Mouse (Mus musculus) gastrocnemius, adult 2 months (tissue): ENCODE data around the gene Cotl1. TPM values are rescaled to one million over a fixed set of nuclear protein-coding genes. Genes with fewer than 3 reads are reported as not detected.
A peak's percentile ranks its signal among the peaks of the same experiment; 100 is the strongest.
"Not testable (repeated sequence)": the region's sequence is repeated elsewhere in the genome, so short reads cannot be mapped to it uniquely, and the experiment has no call there.

Experiments used
- DNase-seq: peaks from one replicate; pipeline ENCODE4 v3.0.0; 2022
- H3K27ac ChIP-seq: fragments of 200-600 bp; 2 replicates; pipeline ENCODE4 v1.8.1; 2022; ENCODE audit warnings: mild to moderate bottlenecking
- H3K4me3 ChIP-seq: fragments of 200-600 bp; 2 replicates; pipeline ENCODE4 v1.8.1; 2022; ENCODE audit warnings: mild to moderate bottlenecking, moderate library complexity
- CTCF ChIP-seq: fragments of 200-600 bp; IDR thresholded peaks from 2 replicates; pipeline ENCODE4 v1.8.1; 2022; ENCODE audit warnings: antibody characterized with exemption, mild to moderate bottlenecking, moderate library complexity
- intact Hi-C: fragments of 180-260 bp; cut with DNase I; formaldehyde crosslinking; loops from one replicate; pipeline ENCODE4 v1.15.1; 2025
- total RNA-seq, 2 experiments: library from RNA; stranded (reverse); gene quantifications; 2 replicates each; pipeline ENCODE4 v1.2.3; 2021

Cotl1 gene
- total RNA-seq, 2 experiments from 2014 or later, result 3.2 to 7.4 TPM

GRCm38 (mm10) chr8:119855656-119856055 is 15.3 kb upstream of the Cotl1 start:
- intact Hi-C loops, result no loop called here
- Histone ChIP-seq H3K4me3 (no peak overlapping the region), H3K27ac (peak overlapping the region; percentile 51)
- DNase-seq, result peak; percentile 85
- peak; percentile 58 for TF ChIP-seq CTCF

DNA sequence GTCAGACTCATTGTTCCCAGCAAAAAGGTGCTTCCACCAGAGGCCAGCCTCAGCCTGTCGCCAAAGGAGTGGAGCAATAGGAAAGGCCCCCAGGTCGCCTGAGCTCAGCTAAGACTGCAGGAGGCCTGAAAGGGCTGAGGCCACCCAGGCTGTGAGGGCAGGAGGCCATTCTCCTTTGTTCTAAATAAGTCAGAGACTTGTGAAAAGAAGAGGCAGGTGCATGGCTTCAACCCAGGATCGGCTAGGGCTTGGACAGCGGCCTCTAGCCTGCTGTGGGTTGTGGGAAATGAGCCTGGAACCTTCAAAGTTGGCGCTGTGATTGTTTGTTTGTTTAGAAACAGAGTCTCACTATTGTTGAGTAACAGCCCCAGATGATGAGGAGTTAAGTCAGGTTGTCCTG is 13.7 kb upstream of the Cotl1 start:
- no peak for TF ChIP-seq CTCF
- DNase-seq, result peak; percentile 54
- intact Hi-C loops, result no loop called here
- peak overlapping the region; percentile 31 for H3K27ac ChIP-seq
- H3K4me3 ChIP-seq, result no peak overlapping the region

- no peak for TF ChIP-seq CTCF
- no peak overlapping the region for H3K27ac ChIP-seq
- no peak for DNase-seq
- H3K4me3 ChIP-seq, result no peak overlapping the region
- intact Hi-C loops, result no loop called here
Observed at GRCm38 (mm10) chr8:119853521-119853920, 13.2 kb upstream of the Cotl1 start.

GRCm38 (mm10) chr8:119847232-119847922 is 7.0 kb upstream of the Cotl1 start:
- TF ChIP-seq CTCF, result no peak
- Histone ChIP-seq H3K27ac (no peak overlapping the region), H3K4me3 (no peak overlapping the region)
- no peak for DNase-seq
- intact Hi-C loops, result no loop called here

DNA sequence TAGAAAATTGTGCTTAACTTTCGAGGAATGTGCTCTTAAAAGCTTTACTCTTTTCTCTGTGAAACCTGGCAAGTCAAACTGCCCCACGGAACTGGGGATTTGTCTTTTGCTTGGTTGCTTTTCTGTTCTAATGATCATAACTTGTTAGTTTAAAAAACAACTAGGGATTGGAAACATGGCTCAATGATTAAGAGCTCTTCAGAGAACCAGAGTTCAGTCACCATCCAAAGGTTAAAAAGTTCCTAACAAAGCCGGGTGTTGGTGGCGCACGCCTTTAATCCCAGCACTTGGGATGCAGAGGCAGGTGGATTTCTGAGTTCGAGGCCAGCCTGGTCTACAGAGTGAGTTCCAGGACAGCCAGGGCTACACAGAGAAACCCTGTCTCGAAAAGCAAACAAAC is 5.4 kb upstream of the Cotl1 start:
- H3K4me3 ChIP-seq, intact Hi-C loops, DNase-seq, H3K27ac ChIP-seq: not testable (repeated sequence)

- TF ChIP-seq CTCF, result no peak
- intact Hi-C loops, result no loop called here
- DNase-seq, result peak; percentile 13
- H3K4me3 ChIP-seq, result no peak overlapping the region
- no peak overlapping the region for H3K27ac ChIP-seq
Observed at GRCm38 (mm10) chr8:119844577-119844976, 4.2 kb upstream of the Cotl1 start.

- DNase-seq, result peak; percentile 81
- H3K27ac ChIP-seq, result no peak overlapping the region
- H3K4me3 ChIP-seq, result no peak overlapping the region
- intact Hi-C loops, result loop anchor here (1.0 to 2.0 kb wide), 2 partner anchors 61 to 145 kb away; no protein-coding TSS in a partner anchor
- peak; percentile 92 for TF ChIP-seq CTCF
Observed at GRCm38 (mm10) chr8:119843444-119843843, 3.1 kb upstream of the Cotl1 start.

DNA sequence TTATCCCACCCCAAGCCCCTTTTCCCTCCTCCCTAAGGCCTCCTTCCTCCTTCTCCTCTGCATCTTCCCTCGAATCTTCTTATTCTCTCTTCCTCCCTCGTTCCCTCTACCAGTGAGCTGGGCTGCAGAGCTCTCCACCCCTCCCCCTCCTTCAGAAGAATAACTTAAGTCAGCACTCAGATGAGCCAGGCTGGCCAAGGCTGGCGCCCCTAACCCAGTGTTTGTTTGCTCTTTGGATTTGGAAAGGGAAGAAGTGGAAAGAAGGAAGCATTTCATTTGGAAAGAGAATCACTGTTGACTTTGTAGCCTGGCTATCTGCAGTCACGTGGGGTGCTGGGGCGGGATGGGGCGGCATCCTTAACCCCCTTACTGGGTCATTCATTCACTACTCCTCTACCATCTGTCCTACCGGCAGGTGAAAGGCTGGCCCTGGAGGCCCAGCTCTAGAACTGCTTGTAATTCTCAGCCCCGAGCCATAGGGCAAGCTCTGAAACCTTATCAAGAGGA is 614 bp upstream of the Cotl1 start:
- Histone ChIP-seq H3K27ac (peak overlapping the region; percentile 88), H3K4me3 (peak overlapping the region; percentile 81)
- DNase-seq, result no peak
- intact Hi-C loops, result no loop called here
- TF ChIP-seq CTCF, result no peak

DNA sequence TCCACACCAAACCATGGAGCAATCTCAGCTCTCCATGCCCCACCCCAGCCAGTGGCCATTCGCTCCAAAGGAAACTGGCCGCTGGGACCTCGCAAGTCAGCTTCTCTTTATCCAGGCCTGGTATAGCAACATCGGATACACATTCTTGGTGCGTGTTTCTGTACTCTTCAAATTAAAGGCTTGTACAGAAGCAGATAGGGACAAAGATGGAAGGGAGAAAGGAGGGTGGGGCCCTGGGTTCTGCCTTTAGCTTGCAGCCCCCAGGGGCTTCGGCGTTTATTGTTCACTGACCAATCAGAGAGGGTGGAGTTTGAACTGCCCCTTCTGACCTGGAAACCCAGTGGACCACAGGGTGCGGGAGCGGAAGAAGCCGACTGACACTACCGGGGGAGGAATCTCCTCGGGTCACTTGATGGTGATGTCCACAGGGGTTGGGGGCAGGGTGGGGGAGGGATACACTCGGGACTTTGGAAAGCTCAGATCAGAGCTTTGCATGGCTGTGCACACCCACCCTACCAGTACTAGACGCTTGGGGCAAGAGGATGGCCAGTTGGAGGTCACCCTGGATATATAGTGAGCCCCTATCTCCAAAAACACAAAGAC is 824 bp downstream of the Cotl1 start:
- H3K27ac ChIP-seq, result peak overlapping the region; percentile 88
- peak; percentile 53 for DNase-seq
- H3K4me3 ChIP-seq, result peak overlapping the region; percentile 81
- intact Hi-C loops, result loop anchor here (5.0 kb wide), 1 partner anchor 42 kb away; no protein-coding TSS in a partner anchor
- TF ChIP-seq CTCF, result no peak

GRCm38 (mm10) chr8:119838983-119839340 is 1.4 kb downstream of the Cotl1 start:
- intact Hi-C loops, result loop anchor here (5.0 kb wide), 1 partner anchor 42 kb away; no protein-coding TSS in a partner anchor
- no peak for TF ChIP-seq CTCF
- no peak for DNase-seq
- H3K4me3 ChIP-seq, result peak overlapping the region; percentile 81
- H3K27ac ChIP-seq, result peak overlapping the region; percentile 88

DNA sequence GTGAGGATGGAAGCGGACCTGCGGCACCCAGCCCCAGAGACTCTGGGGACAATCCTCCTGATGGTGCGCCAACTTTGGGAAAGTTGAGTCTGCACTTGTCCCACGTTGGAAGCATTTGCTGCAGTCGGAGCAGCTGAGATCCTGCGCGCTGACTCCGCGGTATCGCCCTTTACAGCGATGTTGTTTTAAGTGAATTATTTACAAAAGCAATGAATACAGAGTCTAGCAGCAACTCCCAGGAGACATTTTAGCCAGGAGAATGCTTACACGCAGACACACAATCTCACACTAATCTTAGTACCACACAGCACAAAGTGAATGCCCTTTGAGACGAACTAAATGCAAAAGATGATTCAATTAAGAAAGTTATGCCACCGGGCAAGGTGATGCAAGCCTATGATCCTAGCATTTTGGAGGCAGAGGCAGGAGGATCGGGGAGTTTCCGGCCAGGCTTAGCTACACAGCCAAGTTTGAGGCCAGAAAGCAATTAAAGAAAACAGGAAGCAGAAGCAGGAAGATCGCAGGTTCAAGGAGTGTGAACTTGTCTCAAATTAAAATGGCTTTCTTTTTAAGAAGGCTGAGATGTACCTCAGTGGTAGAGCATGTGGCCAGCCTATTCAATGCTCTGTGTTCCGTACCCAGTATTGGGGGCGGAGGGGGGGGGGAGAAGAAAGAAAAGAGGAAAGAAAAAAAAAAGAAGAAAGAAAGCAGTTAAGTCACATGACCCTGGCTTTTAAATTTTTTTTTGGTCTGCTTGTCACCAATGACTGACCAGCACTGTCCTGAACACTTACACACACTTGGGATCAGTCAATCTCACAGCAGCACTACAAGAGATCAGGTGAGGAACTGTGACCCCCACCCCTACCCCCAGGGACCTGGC is 2.0 kb downstream of the Cotl1 start:
- TF ChIP-seq CTCF, result no peak
- no peak for DNase-seq
- Histone ChIP-seq H3K27ac (peak overlapping the region; percentile 88), H3K4me3 (peak overlapping the region; percentile 81)
- intact Hi-C loops, result loop anchor here (5.0 kb wide), 1 partner anchor 41 kb away; no protein-coding TSS in a partner anchor

DNA sequence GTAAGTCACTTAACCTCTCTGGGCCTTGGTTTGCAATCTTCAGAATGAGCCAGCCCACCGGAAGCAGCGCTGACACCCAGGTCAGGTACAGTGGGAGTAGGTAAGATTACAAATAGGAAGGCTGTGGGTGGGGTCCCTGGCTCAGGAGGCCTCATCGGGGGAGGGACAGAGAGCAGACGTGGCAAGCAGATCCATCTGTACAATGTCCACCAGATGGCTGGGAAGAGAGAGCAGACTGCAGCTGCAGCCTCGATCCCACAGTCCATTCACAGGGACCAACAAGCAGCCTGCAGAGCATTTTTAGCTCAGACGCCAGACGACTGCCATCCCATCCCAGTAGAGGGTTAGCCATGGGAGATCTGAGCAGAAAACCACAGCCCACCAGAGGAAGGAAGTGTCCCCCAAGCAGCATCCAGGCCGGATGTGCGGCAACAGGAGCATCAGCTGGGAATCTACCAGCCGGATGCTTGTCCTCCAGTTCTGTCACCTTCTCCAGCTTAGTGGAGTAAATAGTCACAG is 2.7 kb downstream of the Cotl1 start:
- intact Hi-C loops, result loop anchor here (5.0 kb wide), 1 partner anchor 40 kb away; no protein-coding TSS in a partner anchor
- peak overlapping the region; percentile 81 for H3K4me3 ChIP-seq
- DNase-seq, result no peak
- H3K27ac ChIP-seq, result no peak overlapping the region; the same call in 1 of the 2 replicates
- TF ChIP-seq CTCF, result no peak
